Mouse (Mus musculus) limb, embryonic 14.5 days (tissue): ENCODE measurements around the gene Casp9. TPM values are rescaled to one million over a fixed set of nuclear protein-coding genes. Genes with fewer than 3 reads are reported as not detected.

Source experiments
- ATAC-seq: fragments of 200-750 bp; cut with Nextera tagmentation; 2 replicates; pipeline ENCODE4 v1.8.0; 2017; ENCODE audit warnings: low read depth, moderate number of reproducible peaks, moderate TSS enrichment; ENCODE audit not compliant: low FRiP score
- DNase-seq: peaks from one replicate; pipeline ENCODE4 v3.0.0-alpha.2; 2015; ENCODE audit warnings: low spot score
- H3K27ac ChIP-seq: fragments of 300-500 bp; sonication (generic); replicated peaks from 2 replicates; pipeline ENCODE4 v1.5.1; 2014; ENCODE audit warnings: low read depth, mild to moderate bottlenecking, low read length, moderate library complexity, mixed read lengths
- H3K27me3 ChIP-seq: fragments of 300-500 bp; sonication (generic); 2 replicates; pipeline ENCODE4 v1.6.1; 2014; ENCODE audit warnings: low read length, mixed read lengths; ENCODE audit not compliant: control insufficient read depth, insufficient read depth
- H3K36me3 ChIP-seq: fragments of 300-500 bp; sonication (generic); 2 replicates; pipeline ENCODE4 v1.6.1; 2014; ENCODE audit warnings: mild to moderate bottlenecking, low read length, moderate library complexity, mixed read lengths; ENCODE audit not compliant: control insufficient read depth, insufficient read depth
- H3K4me1 ChIP-seq: fragments of 300-500 bp; sonication (generic); 2 replicates; pipeline ENCODE4 v1.6.1; 2014; ENCODE audit warnings: antibody characterized with exemption, low read length, mixed read lengths; ENCODE audit not compliant: control insufficient read depth, insufficient read depth
- H3K4me2 ChIP-seq: fragments of 300-500 bp; sonication (generic); replicated peaks from 2 replicates; pipeline ENCODE4 v1.6.1; 2014; ENCODE audit warnings: low read depth, mild to moderate bottlenecking, low read length, moderate library complexity; ENCODE audit not compliant: severe bottlenecking
- H3K4me3 ChIP-seq: fragments of 300-500 bp; sonication (generic); replicated peaks from 2 replicates; pipeline ENCODE4 v1.5.1; 2014; ENCODE audit warnings: low read length
- H3K9ac ChIP-seq: fragments of 300-500 bp; sonication (generic); 2 replicates; pipeline ENCODE4 v1.6.1; 2014; ENCODE audit warnings: mild to moderate bottlenecking, low read depth, low read length, moderate library complexity; ENCODE audit not compliant: severe bottlenecking
- H3K9me3 ChIP-seq: fragments of 300-500 bp; sonication (generic); 2 replicates; pipeline ENCODE4 v1.6.1; 2016; ENCODE audit warnings: low read length; ENCODE audit not compliant: control insufficient read depth
- POLR2A ChIP-seq: fragments of 200-500 bp; IDR thresholded peaks from 2 replicates; pipeline ENCODE4 v1.8.0; 2012; ENCODE audit warnings: inconsistent platforms, mild to moderate bottlenecking, moderate library complexity, borderline replicate concordance; ENCODE audit not compliant: insufficient read depth, insufficient read length; ENCODE audit errors: extremely low read depth
- WGBS: fragments of 180-500 bp; shearing (Covaris S2); extraction: QIAGEN DNeasy Blood & Tissue Kit; methylation state at CpG from one replicate; pipeline ENCODE4 v1.1.7; 2014; 5-methylcytosine and 5-hydroxymethylcytosine counted together
- polyA plus RNA-seq, 2 experiments: library from polyadenylated mRNA; depleted of rRNA in 1 of 2; stranded (reverse) in 1 of 2; unstranded in 1 of 2; fragments of >200 nt; fragmentation: Nextera tagmentation in 1 of 2; extraction: Ambion mirVana in 1 of 2; gene quantifications; 2 replicates each; pipeline versions ENCODE4 v1.2.1 to v1.2.3; 2012 to 2014

Gene Casp9
- polyA plus RNA-seq, 2 experiments: 11.2 to 20.4 TPM

- WGBS: 72% methylated on average over 14 of the region's 14 CpGs
- H3K27ac ChIP-seq: no peak overlapping the region
These were observed 23.6 kb downstream of the Casp9 start for GRCm38 (mm10) chr4:141816776-141817655.

GRCm38 (mm10) chr4:141817706-141818105 is 24.3 kb downstream of the Casp9 start:
- WGBS: 73% methylated on average over 10 of the region's 10 CpGs
- H3K4me3 ChIP-seq: no peak overlapping the region
- H3K36me3 ChIP-seq: peaks cover 31% of the 10 kb centered on the region
- no peaks in the 10 kb centered on the region for H3K9me3 ChIP-seq
- no peaks in the 10 kb centered on the region for H3K4me1 ChIP-seq
- no peak for TF ChIP-seq POLR2A
- no peak for DNase-seq
- no peak for ATAC-seq
- H3K9ac ChIP-seq: no peak overlapping the region
- no peak overlapping the region for H3K27ac ChIP-seq
- no peak overlapping the region for H3K4me2 ChIP-seq
- H3K27me3 ChIP-seq: no peaks in the 10 kb centered on the region

More at GRCm38 (mm10) chr4:141816776-141817655, 23.6 kb downstream of the Casp9 start:
- no peak overlapping the region for H3K9ac ChIP-seq
- no peak overlapping the region for H3K4me2 ChIP-seq
- ATAC-seq (no peak), DNase-seq (no peak)
- no peaks in the 10 kb centered on the region for H3K4me1 ChIP-seq
- TF ChIP-seq POLR2A: no peak
- no peak overlapping the region for H3K4me3 ChIP-seq
- no peaks in the 10 kb centered on the region for H3K27me3 ChIP-seq
- no peaks in the 10 kb centered on the region for H3K9me3 ChIP-seq
- peaks cover 38% of the 10 kb centered on the region for H3K36me3 ChIP-seq

- Histone ChIP-seq H3K27ac (no peak overlapping the region), H3K27me3 (no peaks in the 10 kb centered on the region), H3K4me3 (no peak overlapping the region), H3K36me3 (peaks cover 20% of the 10 kb centered on the region), H3K9me3 (no peaks in the 10 kb centered on the region), H3K9ac (no peak overlapping the region), H3K4me1 (no peaks in the 10 kb centered on the region), H3K4me2 (no peak overlapping the region)
- WGBS: 90% methylated on average over 13 of the region's 13 CpGs
- TF ChIP-seq POLR2A: no peak
- ATAC-seq (no peak), DNase-seq (no peak)
These were observed 25.4 kb downstream of the Casp9 start for GRCm38 (mm10) chr4:141818861-141819260.

GRCm38 (mm10) chr4:141819316-141819715 is 25.9 kb downstream of the Casp9 start:
- DNase-seq: no peak
- Histone ChIP-seq H3K9ac (no peak overlapping the region), H3K4me1 (no peaks in the 10 kb centered on the region), H3K27me3 (no peaks in the 10 kb centered on the region), H3K4me2 (no peak overlapping the region), H3K27ac (no peak overlapping the region), H3K4me3 (no peak overlapping the region), H3K36me3 (peaks cover 17% of the 10 kb centered on the region), H3K9me3 (no peaks in the 10 kb centered on the region)
- no peak for ATAC-seq
- TF ChIP-seq POLR2A: no peak
- 87% methylated on average over 7 of the region's 7 CpGs for WGBS

- Histone ChIP-seq H3K27ac (no peak overlapping the region), H3K9ac (no peak overlapping the region), H3K27me3 (no peaks in the 10 kb centered on the region), H3K4me1 (no peaks in the 10 kb centered on the region), H3K4me2 (no peak overlapping the region), H3K9me3 (no peaks in the 10 kb centered on the region), H3K4me3 (no peak overlapping the region), H3K36me3 (peaks cover 2% of the 10 kb centered on the region; the same call in 1 of the 2 replicates)
- DNase-seq (no peak), ATAC-seq (no peak)
- TF ChIP-seq POLR2A: no peak
- 69% methylated on average over 3 of the region's 3 CpGs for WGBS
These were observed 27.8 kb downstream of the Casp9 start for GRCm38 (mm10) chr4:141821178-141821577.

GRCm38 (mm10) chr4:141822089-141822488 is 28.7 kb downstream of the Casp9 start:
- no peak overlapping the region for H3K4me2 ChIP-seq
- no peaks in the 10 kb centered on the region for H3K27me3 ChIP-seq
- ATAC-seq (no peak), DNase-seq (no peak)
- H3K36me3 ChIP-seq: no peaks in the 10 kb centered on the region
- H3K9ac ChIP-seq: no peak overlapping the region
- H3K4me1 ChIP-seq: no peaks in the 10 kb centered on the region
- no peak overlapping the region for H3K4me3 ChIP-seq
- TF ChIP-seq POLR2A: no peak
- H3K27ac ChIP-seq: no peak overlapping the region
- H3K9me3 ChIP-seq: no peaks in the 10 kb centered on the region
- 67% methylated on average over 10 of the region's 10 CpGs for WGBS
